ENCODE assay signal across 8 mouse cellular contexts in the genomic region with DNA sequence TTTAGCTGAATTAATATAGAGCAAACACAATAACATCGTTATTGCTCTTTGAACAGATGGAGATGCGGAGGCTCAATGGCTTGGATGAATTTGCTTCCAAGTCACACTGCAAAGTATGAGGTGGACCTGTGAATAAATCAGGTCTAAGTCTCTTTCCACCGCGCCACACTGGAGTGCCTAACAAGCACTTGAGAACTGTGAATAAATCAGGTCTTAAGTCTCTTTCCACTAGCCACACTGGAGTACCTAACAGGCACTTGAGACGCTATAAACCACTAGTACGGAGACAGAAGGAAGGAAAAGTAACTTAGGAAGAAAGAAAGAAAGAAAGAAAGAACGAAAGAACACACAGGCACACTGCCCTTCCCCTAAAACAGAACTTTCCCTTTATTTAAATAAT. TPM values are rescaled to one million over a fixed set of nuclear protein-coding genes. Genes with fewer than 3 reads are reported as not detected.
DNase-seq lines count a peak whose midpoint lies in the region; ATAC-seq lines count a peak whose summit lies in the region.

No protein-coding gene starts in this region.

- H3K27ac ChIP-seq in neural tube, embryonic 11.5 days (ENCODE audit: low read depth, low read length), result no peak overlapping the region
- H3K27ac ChIP-seq in forebrain, embryonic 12.5 days, result 0 out of 2 replicates have a peak overlapping the region, but pooled peaks have one; percentile 87
- peak overlapping the region; percentile 96 for H3K27ac ChIP-seq in liver, embryonic 15.5 days (replicated peaks)
- 0 out of 2 replicates have a peak overlapping the region, but pooled peaks have one; percentile 1 for H3K27ac ChIP-seq in stomach, embryonic 14.5 days (ENCODE audit: low read length)

- H3K36me3 ChIP-seq in neural tube, embryonic 11.5 days (ENCODE audit: control insufficient read depth, insufficient read depth, low read length), result no peaks in the 10 kb centered on the region
- no peaks in the 10 kb centered on the region for H3K36me3 ChIP-seq in forebrain, embryonic 12.5 days (replicated peaks)
- H3K36me3 ChIP-seq in liver, embryonic 15.5 days (replicated peaks), result 0 out of 2 replicates have a peak, but pooled peaks cover 3% of the 10 kb centered on the region
- no peaks in the 10 kb centered on the region for H3K36me3 ChIP-seq in stomach, embryonic 14.5 days (ENCODE audit: control insufficient read depth, insufficient read depth, low read length)

- DNase-seq in neural tube, embryonic 11.5 days (ENCODE audit: low spot score), result no peak
- DNase-seq in neural tube, embryonic 10.5 days (ENCODE audit: extremely low spot score, low spot score), result no peak
- no peak for DNase-seq in spleen, adult 18-20 months
- DNase-seq in testis, postnatal 10 days (ENCODE audit: low spot score), result no peak

- H3K9me3 ChIP-seq in neural tube, embryonic 11.5 days (ENCODE audit: control insufficient read depth, low read length), result no peaks in the 10 kb centered on the region
- no peaks in the 10 kb centered on the region for H3K9me3 ChIP-seq in forebrain, embryonic 12.5 days
- H3K9me3 ChIP-seq in liver, embryonic 15.5 days (replicated peaks), result no peaks in the 10 kb centered on the region
- H3K9me3 ChIP-seq in stomach, embryonic 14.5 days (ENCODE audit: control insufficient read depth, low read depth, low read length), result no peaks in the 10 kb centered on the region

- H3K4me1 ChIP-seq in neural tube, embryonic 11.5 days (ENCODE audit: control insufficient read depth, insufficient read depth, low read length), result peaks cover 6% of the 10 kb centered on the region; the same call in 1 of the 2 replicates
- H3K4me1 ChIP-seq in forebrain, embryonic 12.5 days, result peaks cover 10% of the 10 kb centered on the region
- peaks cover 66% of the 10 kb centered on the region for H3K4me1 ChIP-seq in liver, embryonic 15.5 days (replicated peaks)
- H3K4me1 ChIP-seq in stomach, embryonic 14.5 days (ENCODE audit: control insufficient read depth, insufficient read depth, low read length), result 0 out of 2 replicates have a peak, but pooled peaks cover 5% of the 10 kb centered on the region

- WGBS in neural tube, embryonic 11.5 days, result 16% methylated on average over 7 of the region's 7 CpGs
- 10% methylated on average over 7 of the region's 7 CpGs for WGBS in forebrain, embryonic 12.5 days
- 17% methylated on average over 7 of the region's 7 CpGs for WGBS in liver, embryonic 15.5 days (ENCODE audit: insufficient replicate concordance)
- WGBS in stomach, embryonic 14.5 days, result 16% methylated on average over 7 of the region's 7 CpGs

- peak overlapping the region; percentile 77 for H3K4me3 ChIP-seq in neural tube, embryonic 11.5 days (ENCODE audit: low read depth, low read length)
- H3K4me3 ChIP-seq in forebrain, embryonic 12.5 days (replicated peaks), result peak overlapping the region; percentile 97
- peak overlapping the region; percentile 98 for H3K4me3 ChIP-seq in liver, embryonic 15.5 days (replicated peaks)
- peak overlapping the region; percentile 94 for H3K4me3 ChIP-seq in stomach, embryonic 14.5 days (ENCODE audit: low read depth, low read length)

- H3K27me3 ChIP-seq in neural tube, embryonic 11.5 days (ENCODE audit: control insufficient read depth, insufficient read depth, low read length), result no peaks in the 10 kb centered on the region
- H3K27me3 ChIP-seq in forebrain, embryonic 12.5 days, result 0 out of 2 replicates have a peak, but pooled peaks cover 5% of the 10 kb centered on the region
- H3K27me3 ChIP-seq in liver, embryonic 15.5 days, result no peaks in the 10 kb centered on the region
- H3K27me3 ChIP-seq in stomach, embryonic 14.5 days (ENCODE audit: control insufficient read depth, insufficient read depth, low read length), result no peaks in the 10 kb centered on the region

- peak overlapping the region; percentile 59 for H3K4me2 ChIP-seq in neural tube, embryonic 11.5 days (ENCODE audit: low read depth)
- H3K4me2 ChIP-seq in forebrain, embryonic 12.5 days, result peak overlapping the region; percentile 66
- peak overlapping the region; percentile 69 for H3K4me2 ChIP-seq in liver, embryonic 15.5 days
- H3K4me2 ChIP-seq in stomach, embryonic 14.5 days (replicated peaks; ENCODE audit: low read depth, low read length), result peak overlapping the region; percentile 56

- ATAC-seq in neural tube, embryonic 11.5 days (ENCODE audit: insufficient read depth, low FRiP score, low TSS enrichment), result no peak
- ATAC-seq in forebrain, embryonic 12.5 days (ENCODE audit: low FRiP score), result no peak
- no peak for ATAC-seq in liver, embryonic 15.5 days (ENCODE audit: insufficient read depth)
- no peak for ATAC-seq in stomach, embryonic 14.5 days (ENCODE audit: insufficient number of reproducible peaks, insufficient read depth, low FRiP score, low read depth)
- no peak for ATAC-seq in erythroid progenitor cell, adult 5-6 weeks (replicated peaks; ENCODE audit: low FRiP score, poor library complexity, severe bottlenecking)

- peak overlapping the region; percentile 70 for H3K9ac ChIP-seq in neural tube, embryonic 11.5 days (ENCODE audit: low read length)
- peak overlapping the region; percentile 93 for H3K9ac ChIP-seq in forebrain, embryonic 12.5 days
- H3K9ac ChIP-seq in liver, embryonic 15.5 days, result peak overlapping the region; percentile 99
- H3K9ac ChIP-seq in stomach, embryonic 14.5 days (replicated peaks; ENCODE audit: low read depth, low read length), result 0 out of 2 replicates have a peak overlapping the region, but pooled peaks have one; percentile 1

RNA-seq across cellular contexts. Expression of gene Usp15, which starts 1.3 kb away (rescaled TPM):
- 75.9 and 79.7 TPM in 2 replicates for polyA plus RNA-seq in neural tube, embryonic 11.5 days (2014; fragmentation: Nextera tagmentation; extraction: Ambion mirVana)
- 69.0 and 74.3 TPM in 2 replicates for polyA plus RNA-seq in forebrain, embryonic 12.5 days (2016; fragmentation: Nextera tagmentation; extraction: Ambion mirVana)
- polyA plus RNA-seq in liver, embryonic 15.5 days (2015; fragmentation: Nextera tagmentation; extraction: Ambion mirVana), result 82.0 and 84.9 TPM in 2 replicates
- polyA plus RNA-seq in stomach, embryonic 14.5 days (2014; fragmentation: Nextera tagmentation; extraction: Ambion mirVana), result 82.5 and 88.2 TPM in 2 replicates
- total RNA-seq in erythroid progenitor cell, adult 5-6 weeks (2015; ENCODE audit: low replicate concordance), result 405 and 417 TPM in 2 replicates
- 704 and 813 TPM in 2 replicates for total RNA-seq in erythroid progenitor cell, adult 5-6 weeks (2017; ENCODE audit: low replicate concordance)

Comparison
In these comparisons a context has a peak if more than half of its experiments do, and no peak if none do; other contexts are left out.
1. H3K9ac ChIP-seq: peak in every context shown above with its lines; median percentile 99 in liver, embryonic 15.5 days; 93 in forebrain, embryonic 12.5 days; 70 in neural tube, embryonic 11.5 days; 1 in stomach, embryonic 14.5 days.